Mouse (Mus musculus) thymus, adult 2 months (tissue): ENCODE results near the gene Nup107. TPM values are rescaled to one million over a fixed set of nuclear protein-coding genes. Genes with fewer than 3 reads are reported as not detected.
"Not testable (repeated sequence)": the region's sequence is repeated elsewhere in the genome, so short reads cannot be mapped to it uniquely, and the experiment has no call there.

Experiments used
- DNase-seq: peaks from one replicate; pipeline ENCODE4 v3.0.0; 2021
- H3K27ac ChIP-seq: fragments of 200-500 bp; 2 replicates; pipeline ENCODE4 v1.5.1; 2012; ENCODE audit warnings: low read length, control low read depth; ENCODE audit not compliant: control insufficient read depth, insufficient read depth
- H3K27me3 ChIP-seq: fragments of 200-500 bp; 2 replicates; pipeline ENCODE4 v1.6.1; 2012; ENCODE audit warnings: mild to moderate bottlenecking, low read length, moderate library complexity, mixed read lengths; ENCODE audit not compliant: control insufficient read depth, insufficient read depth
- H3K36me3 ChIP-seq: fragments of 200-500 bp; 2 replicates; pipeline ENCODE4 v1.6.1; 2012; ENCODE audit warnings: mild to moderate bottlenecking, low read length, moderate library complexity; ENCODE audit not compliant: control insufficient read depth, insufficient read depth
- H3K4me1 ChIP-seq: fragments of 200-500 bp; replicated peaks from 2 replicates; pipeline ENCODE4 v1.6.1; 2012; ENCODE audit warnings: low read length; ENCODE audit not compliant: control insufficient read depth, insufficient read depth
- H3K4me3 ChIP-seq: fragments of 200-500 bp; 2 replicates; pipeline ENCODE4 v1.5.1; 2012; ENCODE audit warnings: mild to moderate bottlenecking, low read length, control low read depth, moderate library complexity; ENCODE audit not compliant: control insufficient read depth, insufficient read depth
- CTCF ChIP-seq: fragments of 200-500 bp; IDR thresholded peaks from 2 replicates; pipeline ENCODE4 v1.5.1; 2012; ENCODE audit warnings: mild to moderate bottlenecking, control low read depth, low read length, moderate library complexity, borderline replicate concordance; ENCODE audit not compliant: control insufficient read depth, poor library complexity, insufficient read depth; ENCODE audit errors: extremely low read depth
- POLR2A ChIP-seq: fragments of 200-500 bp; IDR thresholded peaks from 2 replicates; pipeline ENCODE4 v1.6.1; 2012; ENCODE audit warnings: mild to moderate bottlenecking, low read length, control low read depth, moderate library complexity; ENCODE audit not compliant: control insufficient read depth, poor library complexity, insufficient read depth; ENCODE audit errors: extremely low read depth
- WGBS: fragments of 180-500 bp; shearing (Covaris S2); methylation state at CpG from one replicate; pipeline ENCODE4 v1.1.7; 2018; 5-methylcytosine and 5-hydroxymethylcytosine counted together
- polyA plus RNA-seq: library from polyadenylated mRNA; depleted of rRNA; stranded (reverse); fragments of >200 nt; gene quantifications from 2 replicates; pipeline ENCODE4 v1.2.3, GENCODE M21; 2012

Nup107 gene
- polyA plus RNA-seq, 1 experiment, result 21.4 TPM

GRCm38 (mm10) chr10:117739648-117739948, 52.9 kb downstream of the Nup107 start:
- 96% methylated on average over 6 of the region's 6 CpGs for WGBS
- H3K4me3 ChIP-seq, result no peak overlapping the region
- H3K27ac ChIP-seq, result no peak overlapping the region
- no peaks in the 10 kb centered on the region for H3K27me3 ChIP-seq
- H3K4me1 ChIP-seq, result no peaks in the 10 kb centered on the region
- TF ChIP-seq POLR2A, result no peak
- TF ChIP-seq CTCF, result no peak
- DNase-seq, result no peak
- peaks cover 6% of the 10 kb centered on the region; the same call in 1 of the 2 replicates for H3K36me3 ChIP-seq

GRCm38 (mm10) chr10:117738928-117739647, 53.4 kb downstream of the Nup107 start:
- H3K27me3 ChIP-seq, result no peaks in the 10 kb centered on the region
- WGBS, result 97% methylated on average over 15 of the region's 15 CpGs
- DNase-seq, result no peak
- no peaks in the 10 kb centered on the region for H3K4me1 ChIP-seq
- no peak overlapping the region for H3K27ac ChIP-seq
- peaks cover 6% of the 10 kb centered on the region; the same call in 1 of the 2 replicates for H3K36me3 ChIP-seq
- H3K4me3 ChIP-seq, result no peak overlapping the region
- TF ChIP-seq POLR2A (no peak), CTCF (no peak)

- Histone ChIP-seq H3K27me3 (no peaks in the 10 kb centered on the region), H3K36me3 (peaks cover 6% of the 10 kb centered on the region; the same call in 1 of the 2 replicates), H3K4me1 (no peaks in the 10 kb centered on the region), H3K27ac (no peak overlapping the region), H3K4me3 (no peak overlapping the region)
- no peak for TF ChIP-seq CTCF
- TF ChIP-seq POLR2A, result no peak
- DNase-seq, result no peak
- 91% methylated on average over 13 of the region's 13 CpGs for WGBS
These were observed 54.2 kb downstream of the Nup107 start for GRCm38 (mm10) chr10:117738140-117738921.

- 95% methylated on average over 8 of the region's 8 CpGs for WGBS
- H3K4me3 ChIP-seq, H3K27ac ChIP-seq, H3K36me3 ChIP-seq, H3K4me1 ChIP-seq, H3K27me3 ChIP-seq, DNase-seq: not testable (repeated sequence)
These were observed 55.0 kb downstream of the Nup107 start for GRCm38 (mm10) chr10:117737498-117737897.

GRCm38 (mm10) chr10:117737075-117737474, 55.4 kb downstream of the Nup107 start:
- 98% methylated on average over 4 of the region's 4 CpGs for WGBS
- no peak for TF ChIP-seq CTCF
- no peak for TF ChIP-seq POLR2A
- H3K36me3 ChIP-seq, result peaks cover 6% of the 10 kb centered on the region; the same call in 1 of the 2 replicates
- H3K4me1 ChIP-seq, result no peaks in the 10 kb centered on the region
- no peak overlapping the region for H3K27ac ChIP-seq
- H3K4me3 ChIP-seq, result no peak overlapping the region
- no peak for DNase-seq
- H3K27me3 ChIP-seq, result no peaks in the 10 kb centered on the region

- Histone ChIP-seq H3K27me3 (no peaks in the 10 kb centered on the region), H3K36me3 (peaks cover 6% of the 10 kb centered on the region; the same call in 1 of the 2 replicates), H3K4me1 (0 out of 2 replicates have a peak, but pooled peaks cover 2% of the 10 kb centered on the region), H3K27ac (no peak overlapping the region), H3K4me3 (no peak overlapping the region)
- WGBS, result 96% methylated on average over 5 of the region's 5 CpGs
- DNase-seq, result no peak
- no peak for TF ChIP-seq POLR2A
- no peak for TF ChIP-seq CTCF
These were observed 55.9 kb downstream of the Nup107 start for GRCm38 (mm10) chr10:117736573-117736972.

GRCm38 (mm10) chr10:117735396-117735795, 57.1 kb downstream of the Nup107 start:
- not testable (repeated sequence) for H3K27ac ChIP-seq
- 95% methylated on average over 12 of the region's 12 CpGs for WGBS

GRCm38 (mm10) chr10:117734104-117734852, 58.2 kb downstream of the Nup107 start:
- not testable (repeated sequence) for H3K27me3 ChIP-seq, H3K4me1 ChIP-seq, H3K36me3 ChIP-seq, DNase-seq, H3K27ac ChIP-seq, H3K4me3 ChIP-seq
- WGBS, result 92% methylated on average over 10 of the region's 10 CpGs

More at GRCm38 (mm10) chr10:117735396-117735795, 57.1 kb downstream of the Nup107 start:
- not testable (repeated sequence) for DNase-seq, H3K27me3 ChIP-seq, H3K36me3 ChIP-seq, H3K4me1 ChIP-seq, H3K4me3 ChIP-seq

GRCm38 (mm10) chr10:117733626-117734025, 58.9 kb downstream of the Nup107 start:
- H3K4me3 ChIP-seq, H3K36me3 ChIP-seq, DNase-seq, H3K4me1 ChIP-seq, H3K27me3 ChIP-seq, H3K27ac ChIP-seq: not testable (repeated sequence)
- 98% methylated on average over 8 of the region's 8 CpGs for WGBS
